Mouse (Mus musculus) thymus, postnatal 14 days (tissue): ENCODE measurements at regions not wholly inside any gene's neighbourhood (a gene's known extent, or its start where the extent isn't known, plus 50 kb on each side); places are given as distances from the start of the nearest gene placed in this dataset.

Experiments
- DNase-seq: peaks from one replicate; pipeline ENCODE4 v3.0.0; 2021

DNA sequence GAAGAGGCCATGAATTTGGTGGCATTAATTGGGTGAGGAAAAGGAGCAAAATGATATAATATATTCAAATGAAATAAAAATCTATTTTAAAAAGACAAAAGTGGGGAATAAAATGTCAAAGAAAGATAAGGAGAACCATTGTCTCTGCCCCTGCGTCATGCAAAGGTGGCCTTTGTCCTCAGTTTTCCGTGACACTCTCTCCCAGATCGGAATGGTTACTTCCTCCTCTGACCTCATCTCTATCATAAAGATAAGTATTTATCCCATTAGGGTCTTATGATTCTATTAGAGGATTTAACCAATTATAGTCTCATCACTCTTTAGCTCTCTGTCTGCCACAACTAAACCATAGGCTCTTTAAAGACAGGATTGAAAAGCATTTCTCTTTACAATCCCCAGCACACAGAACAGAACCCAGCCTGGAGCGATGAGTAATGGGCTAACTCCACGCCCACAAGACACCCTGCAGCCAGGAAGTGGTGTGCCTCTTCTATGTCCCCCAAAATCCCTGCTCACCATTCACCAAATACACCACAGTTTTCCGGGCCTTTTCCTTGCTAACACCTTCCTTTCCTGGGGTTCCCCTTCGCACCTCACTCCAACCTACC is 240.6 kb downstream of the Mycn start:
- DNase-seq = no peak

- no peak for DNase-seq
These were observed 247.6 kb downstream of the Mycn start for GRCm38 (mm10) chr12:12693838-12694777.

- no peak for DNase-seq
These were observed 254.3 kb downstream of the Mycn start for GRCm38 (mm10) chr12:12687376-12687775.

- no peak for DNase-seq
These were observed 256.5 kb downstream of the Mycn start for GRCm38 (mm10) chr12:12685217-12685522.

DNA sequence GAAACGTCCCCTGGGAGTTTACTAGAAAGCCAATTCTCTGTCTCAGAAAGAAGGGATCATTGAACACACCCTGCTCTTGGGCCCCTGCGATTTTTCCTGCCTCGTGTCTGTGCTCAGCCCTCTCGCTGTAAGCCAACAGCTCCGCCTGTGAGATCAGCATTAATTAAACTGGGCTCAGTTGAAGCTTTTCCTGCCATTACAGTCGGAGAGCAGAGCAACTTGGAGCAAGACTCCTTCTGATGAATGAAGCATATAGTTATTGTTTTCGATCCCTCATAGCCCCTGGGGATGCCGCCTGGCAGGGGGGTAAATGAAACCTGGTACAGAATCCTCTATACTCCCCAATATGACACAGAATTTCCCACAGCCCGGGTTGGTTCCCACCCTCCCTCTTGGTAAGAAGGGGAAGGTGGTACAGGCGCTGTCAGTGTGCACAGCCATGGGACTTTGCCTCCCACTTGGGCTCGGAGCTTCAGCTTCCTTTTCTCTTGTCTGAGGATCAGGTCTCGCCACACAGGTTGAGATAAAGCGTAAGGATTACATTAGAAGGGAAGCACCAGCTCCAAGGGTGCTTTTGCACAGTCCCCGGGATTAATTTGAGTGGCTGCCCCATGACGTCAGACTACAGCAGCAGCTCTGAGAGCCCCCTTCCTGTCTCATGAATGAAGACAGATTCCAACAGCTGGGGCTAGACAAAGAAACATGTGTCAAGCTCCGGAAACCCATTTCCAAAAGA is 257.1 kb downstream of the Mycn start:
- no peak for DNase-seq

GRCm38 (mm10) chr12:12683733-12684470 is 257.8 kb downstream of the Mycn start:
- no peak for DNase-seq

DNA sequence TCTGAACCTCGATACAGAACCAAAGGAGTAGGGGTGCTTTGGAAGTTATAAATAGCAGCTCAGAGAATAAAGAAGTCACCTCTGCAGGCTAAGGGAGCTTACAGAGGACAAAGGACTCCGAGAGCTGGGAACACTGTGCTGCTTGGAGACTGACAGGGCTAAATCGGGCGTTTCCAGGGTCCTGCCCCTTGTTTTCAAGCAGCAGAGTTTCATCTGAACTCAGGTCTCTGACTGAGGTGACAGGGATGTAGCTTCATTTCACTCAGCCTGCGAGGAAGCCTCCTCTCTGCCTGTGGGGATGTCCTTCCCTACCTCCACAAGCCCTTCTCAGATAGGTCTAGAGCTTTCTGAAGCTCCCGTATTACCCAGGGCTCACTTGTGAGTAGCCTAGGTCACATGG is 260.6 kb downstream of the Mycn start:
- no peak for DNase-seq

GRCm38 (mm10) chr12:12680371-12680921 is 261.3 kb downstream of the Mycn start:
- DNase-seq = no peak

DNA sequence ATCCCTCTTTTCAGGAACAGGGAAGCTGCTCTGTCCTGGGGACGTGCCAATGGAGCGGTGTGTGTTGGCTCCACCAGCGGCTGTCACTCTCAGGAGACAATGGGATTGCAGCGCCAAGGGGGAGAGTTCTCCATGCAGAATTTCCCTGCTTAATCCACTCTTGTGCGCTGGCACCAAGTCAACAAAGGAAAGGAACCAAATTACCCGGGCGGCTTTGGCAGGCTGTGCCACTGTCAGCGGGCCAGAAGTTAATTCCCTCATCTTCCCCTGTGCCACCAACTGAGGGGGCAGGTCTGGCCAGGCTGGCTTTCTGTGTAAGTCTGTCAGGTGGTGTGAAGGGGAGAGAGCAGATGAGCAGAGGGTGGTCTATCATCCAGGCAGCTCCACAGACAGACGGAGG is 265.0 kb downstream of the Mycn start:
- DNase-seq = no peak

DNA sequence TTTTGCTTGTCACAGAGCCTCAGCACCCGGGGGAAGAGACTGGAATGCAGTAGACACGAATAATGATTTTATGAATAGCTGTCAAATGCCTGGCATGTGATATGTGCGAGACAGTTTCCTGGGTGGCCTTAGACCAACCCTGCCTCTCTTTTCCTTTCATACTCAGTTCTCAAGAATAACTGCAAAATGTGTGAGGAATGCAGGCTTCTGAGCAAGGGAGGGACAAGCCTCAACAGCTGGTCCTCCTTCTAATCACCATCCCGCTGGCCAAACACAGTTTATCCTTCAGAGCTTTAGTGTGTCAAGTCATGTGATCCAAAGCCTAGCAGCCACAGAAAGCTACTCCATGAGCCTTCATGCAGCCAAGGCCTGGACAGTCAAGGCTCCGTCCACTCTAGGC is 271.8 kb downstream of the Mycn start:
- DNase-seq = no peak

DNA sequence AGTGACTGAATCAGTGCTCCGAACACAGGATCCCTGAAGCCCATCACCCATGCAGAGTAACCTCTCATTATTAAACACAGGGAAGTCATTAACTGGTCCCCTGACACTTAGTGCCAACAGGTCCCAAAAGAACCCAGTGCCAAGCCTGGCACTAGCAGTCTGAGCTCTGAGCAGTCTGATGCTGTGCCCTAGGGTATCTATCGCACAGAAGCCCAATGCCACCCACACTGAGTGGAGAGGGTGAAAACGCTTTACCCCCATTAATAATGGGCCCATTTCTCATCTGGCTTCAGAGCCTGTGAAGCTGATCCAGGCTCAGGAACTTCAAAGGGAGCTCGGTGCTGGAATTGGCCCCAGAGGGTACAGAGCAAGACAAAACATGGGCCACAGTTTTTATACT is 272.8 kb downstream of the Mycn start:
- DNase-seq = no peak

DNA sequence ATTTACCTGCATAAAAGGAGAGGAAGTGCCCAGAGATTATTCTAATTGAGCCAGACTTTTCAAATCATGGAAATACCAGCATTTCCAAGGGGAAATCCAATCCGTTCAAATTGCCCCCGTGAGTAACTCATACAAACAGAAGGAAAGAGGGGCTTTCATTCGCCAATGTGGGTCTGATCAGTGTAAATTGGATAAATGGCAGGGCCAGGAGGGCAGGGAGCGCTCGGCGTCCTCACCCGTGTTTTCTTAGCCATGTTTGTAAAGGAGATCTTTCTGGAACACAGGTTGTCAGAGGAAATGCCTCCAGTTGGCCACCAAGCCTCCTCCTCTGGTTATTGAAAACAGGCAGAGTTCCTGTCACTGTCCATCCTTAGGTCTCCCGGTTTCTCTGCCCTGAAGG is 286.1 kb downstream of the Mycn start:
- no peak for DNase-seq

DNA sequence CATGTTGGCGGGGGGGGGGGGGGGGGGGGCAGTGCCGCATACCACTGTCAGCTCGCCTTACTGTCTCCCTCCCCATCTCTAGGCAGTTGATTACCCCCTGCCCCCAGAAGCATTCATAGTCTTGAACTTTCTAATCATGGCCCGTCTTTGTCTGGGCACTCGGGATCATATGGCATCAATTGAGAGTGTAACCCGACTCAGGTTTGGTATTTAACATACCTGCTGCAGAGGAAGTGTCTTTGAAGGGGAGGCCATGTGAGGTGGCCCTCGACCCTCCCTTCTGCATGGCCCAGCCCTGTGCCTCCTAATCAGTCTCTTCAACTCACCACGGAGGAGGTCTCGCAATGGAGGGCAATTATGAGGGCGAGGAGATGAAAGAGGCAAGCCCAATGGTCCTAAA is 286.5 kb downstream of the Mycn start:
- DNase-seq = no peak

GRCm38 (mm10) chr12:12652361-12652760 is 289.4 kb downstream of the Mycn start:
- DNase-seq = no peak

GRCm38 (mm10) chr12:12650309-12650708 is 291.4 kb downstream of the Mycn start:
- no peak for DNase-seq

- DNase-seq = no peak
These were observed 294.2 kb downstream of the Mycn start for GRCm38 (mm10) chr12:12647467-12647866.

- no peak for DNase-seq
These were observed 296.5 kb downstream of the Mycn start for GRCm38 (mm10) chr12:12645183-12645582.

DNA sequence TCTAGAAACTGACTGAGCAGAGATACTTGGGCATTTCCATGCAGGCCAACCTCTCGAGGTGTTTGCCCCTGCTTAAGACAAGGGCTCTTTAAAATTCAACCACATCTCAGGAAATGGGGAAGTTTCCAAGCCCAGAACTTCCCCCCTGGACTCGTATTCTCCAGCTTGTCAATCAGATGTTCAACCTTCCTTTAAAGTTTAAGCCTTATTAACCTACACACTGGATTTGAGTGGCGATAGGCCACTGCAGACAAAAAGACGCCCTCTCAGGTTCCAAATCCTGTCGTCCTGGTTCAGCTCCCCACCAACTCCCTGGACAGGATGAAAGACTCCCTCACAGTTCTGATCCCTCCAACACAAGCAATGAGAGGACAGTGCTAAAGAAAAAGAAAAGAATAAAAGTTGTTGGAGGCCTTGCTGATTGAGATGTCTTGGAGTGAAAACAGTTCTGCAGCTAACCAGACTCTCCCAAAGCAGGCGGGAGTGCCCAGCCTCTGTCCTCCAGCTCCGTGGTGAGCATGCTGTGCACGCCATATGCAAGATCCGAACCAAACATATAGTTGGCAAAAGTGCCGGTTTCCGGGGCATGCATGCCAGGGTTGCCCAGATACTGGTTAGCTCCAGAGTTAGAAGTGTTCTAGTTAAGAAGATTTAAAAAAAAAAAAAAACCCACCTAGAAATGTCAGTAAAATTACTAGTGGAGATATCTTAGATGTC is 298.3 kb downstream of the Mycn start:
- DNase-seq = no peak

DNA sequence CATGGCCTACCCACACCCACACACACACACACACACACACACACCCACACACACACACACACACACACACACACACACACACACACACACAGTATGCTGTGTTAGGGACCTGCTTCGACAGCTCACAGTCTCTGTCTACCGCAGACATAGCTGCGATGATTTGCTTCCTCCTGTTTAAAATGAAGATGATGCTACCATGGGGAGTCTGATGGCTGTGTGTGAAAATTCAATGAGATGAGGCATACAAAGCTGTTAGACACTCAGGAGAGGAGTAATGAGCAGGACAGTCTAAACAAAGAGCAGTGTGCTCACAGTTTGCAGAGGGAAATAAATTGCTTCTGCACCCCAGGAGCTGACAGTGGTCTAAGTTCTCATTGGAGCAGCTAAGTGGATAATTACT is 306.4 kb downstream of the Mycn start:
- DNase-seq = no peak

- no peak for DNase-seq
These were observed 314.1 kb downstream of the Mycn start for GRCm38 (mm10) chr12:12627597-12627996.

GRCm38 (mm10) chr12:12625788-12626187 is 315.9 kb downstream of the Mycn start:
- no peak for DNase-seq

GRCm38 (mm10) chr12:12622712-12623292 is 318.9 kb downstream of the Mycn start:
- DNase-seq = peak; percentile 75
